Comparison of ENCODE assay signal across 9 mouse cellular contexts in genomic region chr7:67672650-67673049, GRCm38 (mm10). TPM values are rescaled to one million over a fixed set of nuclear protein-coding genes. Genes with fewer than 3 reads are reported as not detected.
DNase-seq lines count a peak whose midpoint lies in the region; ATAC-seq lines count a peak whose summit lies in the region.
"Had no signal": no experiment of that assay in that cellular context is flagged by ENCODE, and none has a peak within 500 bp of the region (broad histone marks: within the 10 kb centered on the region; RNA-seq: fewer than 3 reads in every experiment).

No protein-coding gene starts in this region.

- H3K4me3 ChIP-seq in hindbrain, embryonic 13.5 days = no peak overlapping the region
- H3K4me3 ChIP-seq: neural tube, embryonic 12.5 days had no signal

- H3K9ac ChIP-seq in hindbrain, embryonic 13.5 days = no peak overlapping the region
- H3K9ac ChIP-seq: neural tube, embryonic 12.5 days had no signal

- peak; percentile 98 for DNase-seq in NIH3T3 (ENCODE audit: low read depth)
- DNase-seq in cerebellum, adult 8-10 months = peak; percentile 85
- DNase-seq in frontal cortex, postnatal 10 days (ENCODE audit: low spot score in 2 of 2) = peak; percentile 68 to 88
- DNase-seq in layer of hippocampus, postnatal 10 days (ENCODE audit: low spot score in 2 of 2) = peak; percentile 98 to 99
- DNase-seq in lung, postnatal 36 days = peak; percentile 97
- peak; percentile 92 for DNase-seq in right cerebral cortex, adult 18-20 months
- peak; percentile 91 to 99 for DNase-seq in urinary bladder, adult 18-20 months (ENCODE audit: low spot score in 2 of 2)

- no peaks in the 10 kb centered on the region for H3K4me1 ChIP-seq in hindbrain, embryonic 13.5 days (replicated peaks)
- H3K4me1 ChIP-seq: neural tube, embryonic 12.5 days had no signal

- 11% methylated on average over 10 of the region's 10 CpGs for WGBS in hindbrain, embryonic 13.5 days

- no peak overlapping the region for H3K4me2 ChIP-seq in hindbrain, embryonic 13.5 days
- H3K4me2 ChIP-seq: neural tube, embryonic 12.5 days had no signal

- no peak overlapping the region for H3K27ac ChIP-seq in hindbrain, embryonic 13.5 days
- H3K27ac ChIP-seq: neural tube, embryonic 12.5 days had no signal

- H3K36me3 ChIP-seq in hindbrain, embryonic 13.5 days = peaks cover 7% of the 10 kb centered on the region

- H3K27me3 ChIP-seq in hindbrain, embryonic 13.5 days = no peaks in the 10 kb centered on the region
- H3K27me3 ChIP-seq: neural tube, embryonic 12.5 days had no signal

- no peaks in the 10 kb centered on the region for H3K9me3 ChIP-seq in hindbrain, embryonic 13.5 days
- H3K9me3 ChIP-seq: neural tube, embryonic 12.5 days had no signal

- peak; percentile 59; the same call in 1 of the 2 replicates for ATAC-seq in hindbrain, embryonic 13.5 days (ENCODE audit: low FRiP score)

RNA-seq across cellular contexts. Expression of gene Ttc23, which starts 25.4 kb away (rescaled TPM):
- 12.0 and 12.2 TPM in 2 replicates for polyA plus RNA-seq in hindbrain, embryonic 13.5 days (2015; fragmentation: Nextera tagmentation; extraction: Ambion mirVana)
- total RNA-seq in layer of hippocampus, postnatal 10 days (2021) = 10 to 100 TPM; 10.0 to 10.7 TPM

RNA-seq across cellular contexts. Expression of gene Lrrc28, which starts 27.6 kb away (rescaled TPM):
- 32.2 and 33.0 TPM in 2 replicates for polyA plus RNA-seq in hindbrain, embryonic 13.5 days (2015; fragmentation: Nextera tagmentation; extraction: Ambion mirVana)
- 10 to 100 TPM; 32.2 to 33.4 TPM for total RNA-seq in layer of hippocampus, postnatal 10 days (2021)
